Mouse (Mus musculus): Measurements from ENCODE around the gene Gstt4. TPM values are rescaled to one million over a fixed set of nuclear protein-coding genes. Genes with fewer than 3 reads are reported as not detected.

Gene Gstt4
- total and polyA plus RNA-seq, 2 experiments from 2014 or later: not detected

DNA sequence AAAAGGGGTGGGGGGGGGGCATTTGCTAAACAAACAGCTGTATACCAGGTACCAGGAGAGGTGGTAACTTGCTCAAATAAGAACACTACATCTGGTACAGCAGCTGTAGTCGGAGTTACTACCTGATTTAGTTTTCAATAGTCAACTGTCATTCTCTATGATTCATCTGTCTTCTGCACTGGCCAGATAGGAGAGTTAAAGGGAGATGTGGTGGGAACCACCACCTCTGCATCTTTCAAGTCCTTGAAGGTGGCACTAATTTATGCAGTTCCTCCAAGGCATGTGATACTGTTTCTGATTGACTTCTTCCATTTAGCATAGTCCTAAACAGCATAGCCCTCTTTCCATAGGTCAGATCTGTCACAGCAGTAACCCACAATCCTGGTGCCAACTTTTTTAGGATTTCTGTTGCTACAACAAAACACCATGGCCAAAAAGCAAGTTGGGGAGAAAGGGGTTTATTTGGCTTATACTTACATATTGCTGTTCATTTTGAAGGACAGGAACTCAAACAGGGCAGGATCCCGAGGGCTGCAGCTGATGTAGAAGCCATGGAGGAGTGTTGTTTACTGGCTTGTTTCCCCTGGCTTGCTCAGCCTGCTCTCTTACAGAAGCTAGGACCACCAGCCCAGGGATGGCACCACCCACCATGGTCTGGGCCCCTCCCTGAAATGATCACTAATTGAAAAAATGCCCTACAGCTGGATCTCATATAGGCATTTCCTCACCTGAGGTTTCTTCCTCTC, 7.4 kb upstream of the Gstt4 start:
- H3K4me2 ChIP-seq (ENCODE audit: low read depth): no peak overlapping the region
- H3K36me3 ChIP-seq (ENCODE audit: insufficient read depth): no peaks in the 10 kb centered on the region
- no peak overlapping the region for H3K27ac ChIP-seq (ENCODE audit: low read depth, low read length)
- ATAC-seq (no peak), DNase-seq (no peak)
- H3K9ac ChIP-seq: no peak overlapping the region
- WGBS: 88% methylated on average over 2 of the region's 2 CpGs
- H3K27me3 ChIP-seq (ENCODE audit: insufficient read depth, low read length): peaks cover 21% of the 10 kb centered on the region
- H3K4me1 ChIP-seq (ENCODE audit: insufficient read depth): peaks cover 4% of the 10 kb centered on the region; the same call in 1 of the 2 replicates
- no peak overlapping the region for H3K4me3 ChIP-seq (ENCODE audit: low read depth, low read length)
- no peaks in the 10 kb centered on the region for H3K9me3 ChIP-seq (ENCODE audit: low read length)
- TF ChIP-seq CTCF (IDR thresholded peaks at IDR 0.05; ENCODE audit: low read depth): no peak

GRCm38 (mm10) chr10:75828500-75828931, 6.2 kb upstream of the Gstt4 start:
- no peak overlapping the region for H3K4me2 ChIP-seq (ENCODE audit: low read depth)
- no peak overlapping the region for H3K27ac ChIP-seq (ENCODE audit: low read depth, low read length)
- TF ChIP-seq CTCF (IDR thresholded peaks at IDR 0.05; ENCODE audit: low read depth): no peak
- no peaks in the 10 kb centered on the region for H3K9me3 ChIP-seq (ENCODE audit: low read length)
- no peak overlapping the region for H3K4me3 ChIP-seq (ENCODE audit: low read depth, low read length)
- no peaks in the 10 kb centered on the region for H3K4me1 ChIP-seq (ENCODE audit: insufficient read depth)
- H3K9ac ChIP-seq: no peak overlapping the region
- H3K36me3 ChIP-seq (ENCODE audit: insufficient read depth): no peaks in the 10 kb centered on the region
- peaks cover 11% of the 10 kb centered on the region; the same call in 1 of the 2 replicates for H3K27me3 ChIP-seq (ENCODE audit: insufficient read depth, low read length)
- DNase-seq: peak; percentile 60
- ATAC-seq: peak; percentile 66

GRCm38 (mm10) chr10:75827668-75828360, 5.5 kb upstream of the Gstt4 start:
- DNase-seq: no peak
- TF ChIP-seq CTCF (IDR thresholded peaks at IDR 0.05; ENCODE audit: low read depth): no peak
- no peak for ATAC-seq

GRCm38 (mm10) chr10:75824530-75824929, 2.2 kb upstream of the Gstt4 start:
- DNase-seq: no peak

More at GRCm38 (mm10) chr10:75827668-75828360, 5.5 kb upstream of the Gstt4 start:
- H3K9ac ChIP-seq: no peak overlapping the region
- no peaks in the 10 kb centered on the region for H3K9me3 ChIP-seq (ENCODE audit: low read length)
- 91% methylated on average over 4 of the region's 4 CpGs for WGBS
- no peaks in the 10 kb centered on the region for H3K36me3 ChIP-seq (ENCODE audit: insufficient read depth)
- no peak overlapping the region for H3K4me2 ChIP-seq (ENCODE audit: low read depth)
- H3K27ac ChIP-seq (ENCODE audit: low read depth, low read length): no peak overlapping the region
- H3K27me3 ChIP-seq (ENCODE audit: insufficient read depth, low read length): peaks cover 6% of the 10 kb centered on the region; the same call in 1 of the 2 replicates
- H3K4me3 ChIP-seq (ENCODE audit: low read depth, low read length): no peak overlapping the region
- H3K4me1 ChIP-seq (ENCODE audit: insufficient read depth): no peaks in the 10 kb centered on the region

DNA sequence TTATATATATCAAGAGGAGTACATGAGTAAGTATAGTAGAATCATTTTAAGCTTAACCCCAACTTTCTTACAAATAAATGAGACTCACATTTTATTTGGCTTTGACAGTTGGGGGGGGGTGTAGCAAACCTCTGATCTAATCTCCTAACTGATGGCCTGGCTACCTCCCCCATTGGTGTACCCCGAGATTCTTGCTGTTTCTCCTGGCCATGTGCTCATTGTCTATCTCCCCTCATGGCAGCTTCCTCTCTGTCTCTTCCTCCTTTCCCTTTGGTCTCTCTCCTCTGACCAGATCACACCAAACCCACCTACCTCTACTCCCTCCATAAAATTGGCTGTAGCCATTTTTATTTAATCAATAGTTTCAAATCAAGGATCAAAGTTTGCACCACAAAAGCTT, 1.4 kb upstream of the Gstt4 start:
- DNase-seq (no peak), ATAC-seq (no peak)
- 87% methylated on average over 1 of the region's 1 CpGs for WGBS
- TF ChIP-seq CTCF (IDR thresholded peaks at IDR 0.05; ENCODE audit: low read depth): no peak
- no peaks in the 10 kb centered on the region for H3K9me3 ChIP-seq (ENCODE audit: low read length)
- H3K27me3 ChIP-seq (ENCODE audit: insufficient read depth, low read length): no peaks in the 10 kb centered on the region
- H3K27ac ChIP-seq (ENCODE audit: low read depth, low read length): no peak overlapping the region
- no peaks in the 10 kb centered on the region for H3K4me1 ChIP-seq (ENCODE audit: insufficient read depth)
- no peaks in the 10 kb centered on the region for H3K36me3 ChIP-seq (ENCODE audit: insufficient read depth)
- no peak overlapping the region for H3K9ac ChIP-seq
- no peak overlapping the region for H3K4me2 ChIP-seq (ENCODE audit: low read depth)
- no peak overlapping the region for H3K4me3 ChIP-seq (ENCODE audit: low read depth, low read length)

More at GRCm38 (mm10) chr10:75824530-75824929, 2.2 kb upstream of the Gstt4 start:
- WGBS: 88% methylated on average over 4 of the region's 4 CpGs
- Histone ChIP-seq H3K4me1 (ENCODE audit: insufficient read depth) (no peaks in the 10 kb centered on the region), H3K27me3 (ENCODE audit: insufficient read depth, low read length) (no peaks in the 10 kb centered on the region), H3K4me2 (ENCODE audit: low read depth) (no peak overlapping the region), H3K9me3 (ENCODE audit: low read length) (no peaks in the 10 kb centered on the region), H3K4me3 (ENCODE audit: low read depth, low read length) (no peak overlapping the region), H3K27ac (ENCODE audit: low read depth, low read length) (no peak overlapping the region), H3K9ac (no peak overlapping the region), H3K36me3 (ENCODE audit: insufficient read depth) (no peaks in the 10 kb centered on the region)
- ATAC-seq: no peak
- no peak for TF ChIP-seq CTCF (IDR thresholded peaks at IDR 0.05; ENCODE audit: low read depth)

DNA sequence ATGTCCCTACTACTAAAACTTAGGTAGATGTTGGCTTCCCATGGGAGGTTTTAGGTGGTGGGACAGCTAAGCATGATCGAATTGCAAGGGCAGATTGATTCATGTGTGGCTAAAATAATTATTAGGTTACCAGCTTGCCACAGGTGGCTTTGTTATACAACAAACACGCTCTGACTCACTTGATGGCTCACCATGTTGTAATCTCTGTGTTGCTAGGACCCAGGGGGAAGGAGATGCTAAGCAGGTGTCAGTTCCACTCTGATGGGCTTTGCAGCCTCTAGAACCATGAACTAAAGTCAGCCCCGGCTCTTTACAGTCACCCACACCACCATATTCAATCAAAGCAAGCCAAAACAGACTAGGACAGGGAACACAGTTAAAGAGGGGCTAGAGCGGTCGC, 2.5 kb downstream of the Gstt4 start:
- Histone ChIP-seq H3K4me3 (ENCODE audit: low read depth, low read length) (no peak overlapping the region), H3K4me2 (ENCODE audit: low read depth) (no peak overlapping the region), H3K36me3 (ENCODE audit: insufficient read depth) (no peaks in the 10 kb centered on the region), H3K27ac (ENCODE audit: low read depth, low read length) (no peak overlapping the region), H3K4me1 (ENCODE audit: insufficient read depth) (no peaks in the 10 kb centered on the region), H3K27me3 (ENCODE audit: insufficient read depth, low read length) (no peaks in the 10 kb centered on the region), H3K9ac (no peak overlapping the region), H3K9me3 (ENCODE audit: low read length) (no peaks in the 10 kb centered on the region)
- 83% methylated on average over 5 of the region's 5 CpGs for WGBS
- TF ChIP-seq CTCF (IDR thresholded peaks at IDR 0.05; ENCODE audit: low read depth): no peak
- DNase-seq: no peak
- ATAC-seq: no peak

GRCm38 (mm10) chr10:75818641-75819040, 3.7 kb downstream of the Gstt4 start:
- 67% methylated on average over 10 of the region's 10 CpGs for WGBS
- ATAC-seq (no peak), DNase-seq (no peak)
- Histone ChIP-seq H3K27me3 (ENCODE audit: insufficient read depth, low read length) (no peaks in the 10 kb centered on the region), H3K27ac (ENCODE audit: low read depth, low read length) (no peak overlapping the region), H3K4me3 (ENCODE audit: low read depth, low read length) (no peak overlapping the region), H3K4me2 (ENCODE audit: low read depth) (no peak overlapping the region), H3K36me3 (ENCODE audit: insufficient read depth) (no peaks in the 10 kb centered on the region), H3K9me3 (ENCODE audit: low read length) (no peaks in the 10 kb centered on the region), H3K9ac (no peak overlapping the region), H3K4me1 (ENCODE audit: insufficient read depth) (no peaks in the 10 kb centered on the region)
- TF ChIP-seq CTCF (IDR thresholded peaks at IDR 0.05; ENCODE audit: low read depth): no peak

All from forebrain, postnatal 0 days (tissue).